Mouse (Mus musculus) heart, postnatal 25 days (tissue): ENCODE measurements at regions not wholly inside any gene's neighbourhood (a gene's known extent, or its start where the extent isn't known, plus 50 kb on each side); places are given as distances from the start of the nearest gene placed in this dataset.

ENCODE experiments used
- DNase-seq: peaks from one replicate; pipeline ENCODE4 v3.0.0; 2022; ENCODE audit warnings: low spot score
- intact Hi-C: fragments of 180-260 bp; cut with DNase I; formaldehyde crosslinking; loops from one replicate; pipeline ENCODE4 v1.15.1; 2025

DNA sequence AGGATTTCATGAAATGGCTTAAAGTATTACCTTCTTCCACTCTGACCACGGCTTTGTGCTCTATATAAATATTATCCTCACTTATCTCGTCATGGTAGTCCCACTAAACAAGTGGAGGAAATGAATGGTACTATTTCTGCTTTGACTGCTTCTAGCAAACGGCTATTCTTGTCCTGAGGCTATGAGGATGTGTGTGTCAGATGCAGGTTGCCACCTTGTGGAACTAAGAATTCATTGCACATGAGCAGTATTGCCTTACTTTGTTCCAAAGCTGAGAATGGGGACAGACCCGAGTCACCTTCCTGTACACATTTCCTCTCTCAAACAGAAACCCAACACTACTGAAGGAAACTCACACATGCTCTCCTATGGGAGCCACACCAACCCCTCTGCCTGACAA lies 66.5 kb upstream of the Megf9 start:
- intact Hi-C loops = no loop called here
- DNase-seq = no peak
